In the genomic region with DNA sequence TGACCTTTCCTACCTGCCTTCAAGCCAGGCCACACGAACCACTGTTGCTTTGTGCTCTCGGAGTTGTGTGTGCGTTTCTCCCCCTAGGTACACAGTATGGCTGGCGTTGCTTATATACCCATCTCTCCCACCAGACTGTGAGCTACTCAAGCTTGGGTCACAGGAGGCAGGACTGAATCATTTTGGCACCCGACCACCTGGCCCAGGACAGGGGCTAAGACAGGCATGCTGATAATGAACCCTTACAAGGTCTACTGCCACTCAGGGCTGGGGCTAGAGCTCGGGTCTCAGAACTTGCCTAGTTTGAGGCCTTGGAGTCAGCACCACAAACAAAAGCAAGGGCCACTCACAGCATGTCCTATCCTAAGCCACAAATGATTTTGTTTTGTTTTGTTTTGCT, we compare ENCODE assay signal across 33 mouse cellular contexts. TPM values are rescaled to one million over a fixed set of nuclear protein-coding genes. Genes with fewer than 3 reads are reported as not detected.
DNase-seq lines count a peak whose midpoint lies in the region; ATAC-seq lines count a peak whose summit lies in the region.
"Had no signal": no experiment of that assay in that cellular context is flagged by ENCODE, and none has a peak within 500 bp of the region (broad histone marks: within the 10 kb centered on the region; RNA-seq: fewer than 3 reads in every experiment).

No protein-coding gene starts in this region.

- 0 out of 2 replicates have a peak, but pooled peaks cover 7% of the 10 kb centered on the region for H3K36me3 ChIP-seq in hindbrain, embryonic 13.5 days
- H3K36me3 ChIP-seq in hindbrain, embryonic 11.5 days (ENCODE audit: control insufficient read depth, insufficient read depth, low read length), result no peaks in the 10 kb centered on the region

- peak overlapping the region; percentile 88; the same call in 1 of the 2 replicates for H3K27ac ChIP-seq in hindbrain, embryonic 13.5 days
- no peak overlapping the region for H3K27ac ChIP-seq in hindbrain, embryonic 11.5 days (ENCODE audit: low read depth, low read length)
- H3K27ac ChIP-seq: embryonic facial prominence, embryonic 10.5 days; embryonic facial prominence, embryonic 13.5 days; forebrain, embryonic 10.5 days; forebrain, embryonic 13.5 days; heart, embryonic 15.5 days; intestine, embryonic 15.5 days had no signal

- DNase-seq in hindbrain, embryonic 11.5 days (ENCODE audit: low spot score), result no peak
- peak; percentile 47 for DNase-seq in ovary, adult 18-20 months (ENCODE audit: low spot score)
- no peak for DNase-seq in ovary, postnatal 36 days (ENCODE audit: low spot score)
- DNase-seq in adrenal gland, postnatal 10 days, result peak; percentile 74
- DNase-seq in adrenal gland, postnatal 36 days, result peak; percentile 73 to 79
- no peak for DNase-seq in layer of hippocampus, postnatal 14 days (ENCODE audit: low spot score in 2 of 2)
- DNase-seq: B cell, adult 2 months; cerebellum, adult 11-12 months; cerebellum, adult 8-10 months; cerebellum, postnatal 36 days; embryo, embryonic 11 days; gastrocnemius, postnatal 10 days; heart, adult 11 months; heart, postnatal 14 days; heart, postnatal 4 days; kidney, adult 11 months had no signal

- 94% methylated on average over 6 of the region's 6 CpGs for WGBS in hindbrain, embryonic 13.5 days
- 97% methylated on average over 6 of the region's 6 CpGs for WGBS in hindbrain, embryonic 11.5 days

- peaks cover 20% of the 10 kb centered on the region for H3K4me1 ChIP-seq in hindbrain, embryonic 13.5 days (replicated peaks)
- no peaks in the 10 kb centered on the region for H3K4me1 ChIP-seq in hindbrain, embryonic 11.5 days (replicated peaks; ENCODE audit: control insufficient read depth, insufficient read depth, low read length)
- H3K4me1 ChIP-seq: heart, embryonic 12.5 days; heart, embryonic 15.5 days had no signal

- no peak overlapping the region for H3K9ac ChIP-seq in hindbrain, embryonic 13.5 days
- no peak overlapping the region for H3K9ac ChIP-seq in hindbrain, embryonic 11.5 days (ENCODE audit: low read depth, low read length)
- H3K9ac ChIP-seq: embryonic facial prominence, embryonic 13.5 days; forebrain, embryonic 13.5 days; heart, embryonic 12.5 days; heart, embryonic 15.5 days; hindbrain, embryonic 12.5 days; intestine, embryonic 15.5 days had no signal

- no peaks in the 10 kb centered on the region for H3K9me3 ChIP-seq in hindbrain, embryonic 13.5 days
- H3K9me3 ChIP-seq in hindbrain, embryonic 11.5 days (ENCODE audit: control insufficient read depth, low read length), result no peaks in the 10 kb centered on the region
- H3K9me3 ChIP-seq: embryonic facial prominence, embryonic 10.5 days; embryonic facial prominence, embryonic 13.5 days; forebrain, embryonic 10.5 days; forebrain, embryonic 13.5 days; G1E; heart, embryonic 12.5 days; heart, embryonic 15.5 days; hindbrain, embryonic 12.5 days; intestine, embryonic 15.5 days had no signal

- H3K4me3 ChIP-seq in hindbrain, embryonic 13.5 days, result no peak overlapping the region
- no peak overlapping the region for H3K4me3 ChIP-seq in hindbrain, embryonic 11.5 days (ENCODE audit: low read depth, low read length)
- H3K4me3 ChIP-seq: embryonic facial prominence, embryonic 10.5 days; embryonic facial prominence, embryonic 13.5 days; forebrain, embryonic 10.5 days; forebrain, embryonic 13.5 days; heart, embryonic 12.5 days; heart, embryonic 15.5 days; hindbrain, embryonic 12.5 days; intestine, embryonic 15.5 days had no signal

- H3K4me2 ChIP-seq in hindbrain, embryonic 13.5 days, result no peak overlapping the region
- H3K4me2 ChIP-seq in hindbrain, embryonic 11.5 days (replicated peaks; ENCODE audit: low read depth, low read length), result no peak overlapping the region
- H3K4me2 ChIP-seq: embryonic facial prominence, embryonic 13.5 days; forebrain, embryonic 13.5 days; heart, embryonic 12.5 days; heart, embryonic 15.5 days; hindbrain, embryonic 12.5 days; intestine, embryonic 15.5 days had no signal

- no peak for ATAC-seq in hindbrain, embryonic 13.5 days (ENCODE audit: low FRiP score)
- ATAC-seq in hindbrain, embryonic 11.5 days (ENCODE audit: low FRiP score), result no peak
- no peak for ATAC-seq in erythroblast, adult 5-6 weeks (replicated peaks; ENCODE audit: low FRiP score, poor library complexity, severe bottlenecking)
- ATAC-seq: forebrain, embryonic 13.5 days; forebrain, embryonic 16.5 days; intestine, embryonic 15.5 days; Patski had no signal

- no peaks in the 10 kb centered on the region for H3K27me3 ChIP-seq in hindbrain, embryonic 13.5 days
- H3K27me3 ChIP-seq in hindbrain, embryonic 11.5 days (ENCODE audit: control insufficient read depth, insufficient read depth, low read length), result no peaks in the 10 kb centered on the region
- H3K27me3 ChIP-seq: CH12.LX; embryonic facial prominence, embryonic 13.5 days; forebrain, embryonic 13.5 days; heart, embryonic 12.5 days; heart, embryonic 15.5 days; hindbrain, embryonic 12.5 days; intestine, embryonic 15.5 days; Patski had no signal

RNA-seq across cellular contexts. Expression of a gene that starts 26.9 kb away (rescaled TPM):
- 0.60 and 0.63 TPM in 2 replicates for polyA plus RNA-seq in hindbrain, embryonic 13.5 days (2015; fragmentation: Nextera tagmentation; extraction: Ambion mirVana)
- polyA plus RNA-seq in hindbrain, embryonic 11.5 days (2014; fragmentation: Nextera tagmentation; extraction: Ambion mirVana), result 0.19 and 0.20 TPM in 2 replicates
- total RNA-seq in adrenal gland, postnatal 10 days (2021), result not detected
- not detected for total RNA-seq in adrenal gland, postnatal 36 days (2021)
- total RNA-seq in erythroblast, adult 5-6 weeks (2015; ENCODE audit: low replicate concordance), result not detected in 2 replicates
- total RNA-seq in erythroblast, adult 5-6 weeks (2017; ENCODE audit: low replicate concordance), result not detected in 2 replicates
- total RNA-seq in layer of hippocampus, postnatal 14 days (2021), result not detected
- total RNA-seq: gastrocnemius, adult 18-20 months; gastrocnemius, postnatal 10 days; gastrocnemius, postnatal 4 days; heart, postnatal 14 days; heart, postnatal 4 days had no signal
- polyA plus RNA-seq: cortical plate, adult 2 months; G1E had no signal

RNA-seq across cellular contexts. Expression of a gene that starts 34.9 kb away (rescaled TPM):
- polyA plus RNA-seq in hindbrain, embryonic 13.5 days (2015; fragmentation: Nextera tagmentation; extraction: Ambion mirVana), result 148 and 152 TPM in 2 replicates
- polyA plus RNA-seq in hindbrain, embryonic 11.5 days (2014; fragmentation: Nextera tagmentation; extraction: Ambion mirVana), result 193 and 208 TPM in 2 replicates
- total RNA-seq in adrenal gland, postnatal 10 days (2021), result 100 to 1,000 TPM; 106 to 121 TPM
- 100 to 1,000 TPM; 158 to 163 TPM for total RNA-seq in adrenal gland, postnatal 36 days (2021)
- 20.4 and 58.3 TPM in 2 replicates for total RNA-seq in erythroblast, adult 5-6 weeks (2015; ENCODE audit: low replicate concordance)
- total RNA-seq in erythroblast, adult 5-6 weeks (2017; ENCODE audit: low replicate concordance), result 17.0 and 22.2 TPM in 2 replicates
- total RNA-seq in layer of hippocampus, postnatal 14 days (2021), result 10 to 100 TPM; 68.1 to 69.9 TPM

RNA-seq across cellular contexts. Expression of a gene that starts 42.4 kb away (rescaled TPM):
- polyA plus RNA-seq in hindbrain, embryonic 13.5 days (2015; fragmentation: Nextera tagmentation; extraction: Ambion mirVana), result 28.5 and 28.6 TPM in 2 replicates
- 9.6 and 9.7 TPM in 2 replicates for polyA plus RNA-seq in hindbrain, embryonic 11.5 days (2014; fragmentation: Nextera tagmentation; extraction: Ambion mirVana)
- 10 to 100 TPM; 54.2 to 56.7 TPM for total RNA-seq in adrenal gland, postnatal 10 days (2021)
- 100 to 1,000 TPM; 185 to 198 TPM for total RNA-seq in adrenal gland, postnatal 36 days (2021)
- total RNA-seq in erythroblast, adult 5-6 weeks (2015; ENCODE audit: low replicate concordance), result 1.3 and 3.8 TPM in 2 replicates
- 2.4 and 3.5 TPM in 2 replicates for total RNA-seq in erythroblast, adult 5-6 weeks (2017; ENCODE audit: low replicate concordance)
- 10 to 100 TPM; 43.8 to 45.6 TPM for total RNA-seq in layer of hippocampus, postnatal 14 days (2021)

Comparison
In these comparisons a context has a peak if more than half of its experiments do, and no peak if none do; other contexts are left out.
1. DNase-seq: peak in ovary, adult 18-20 months (single experiment), adrenal gland, postnatal 10 days (single experiment) and adrenal gland, postnatal 36 days (2 of 2); none in hindbrain, embryonic 11.5 days (single experiment), ovary, postnatal 36 days (single experiment) and layer of hippocampus, postnatal 14 days (0 of 2).
2. RNA of a gene that starts 42.4 kb away (total RNA-seq): 185 to 198 TPM in adrenal gland, postnatal 36 days, 54.2 to 56.7 TPM in adrenal gland, postnatal 10 days and 43.8 to 45.6 TPM in layer of hippocampus, postnatal 14 days; 1.3 to 3.8 TPM in erythroblast, adult 5-6 weeks; every median in the first group is over 4 times any median in the second.